Mouse (Mus musculus): Measurements from ENCODE around the gene Kif11. TPM values are rescaled to one million over a fixed set of nuclear protein-coding genes. Genes with fewer than 3 reads are reported as not detected.

Kif11 gene
- polyA plus RNA-seq, 1 experiment from 2014 or later = 39.5 TPM

DNA sequence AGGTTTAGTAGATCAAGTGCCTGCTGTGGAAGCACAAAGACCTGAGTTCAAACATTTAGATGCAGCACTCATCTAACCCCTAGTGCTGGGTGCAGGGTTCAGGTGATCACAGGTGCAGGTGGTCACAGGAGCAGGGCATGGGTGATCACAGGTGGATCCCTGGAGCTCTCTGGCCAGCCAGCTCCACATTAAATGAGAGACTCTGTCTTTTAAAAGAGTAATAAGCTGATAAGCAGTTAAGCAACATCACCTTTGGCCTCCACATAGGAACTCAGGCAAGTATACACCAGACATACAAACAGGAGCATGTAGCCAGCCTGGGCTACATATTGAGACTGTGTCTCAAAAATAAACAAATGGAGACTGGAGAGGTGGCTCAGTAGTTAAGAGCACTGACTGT lies 27.3 kb upstream of the Kif11 start:
- H3K27me3 ChIP-seq (replicated peaks) = no peaks in the 10 kb centered on the region
- H3K9ac ChIP-seq = no peak overlapping the region
- peaks cover 8% of the 10 kb centered on the region; the same call in 1 of the 2 replicates for H3K9me3 ChIP-seq
- H3K4me3 ChIP-seq = no peak overlapping the region
- peak overlapping the region; percentile 80 for H3K27ac ChIP-seq (replicated peaks)
- H3K4me2 ChIP-seq = no peak overlapping the region
- ATAC-seq (ENCODE audit: extremely low read depth, insufficient number of reproducible peaks, low FRiP score, low TSS enrichment) = no peak
- H3K36me3 ChIP-seq = peaks cover 18% of the 10 kb centered on the region
- H3K4me1 ChIP-seq = peaks cover 34% of the 10 kb centered on the region

GRCm38 (mm10) chr19:37352756-37353155 lies 23.4 kb upstream of the Kif11 start:
- Histone ChIP-seq H3K9ac (no peak overlapping the region), H3K4me3 (no peak overlapping the region), H3K4me1 (peaks cover 15% of the 10 kb centered on the region), H3K27me3 (replicated peaks) (no peaks in the 10 kb centered on the region), H3K36me3 (peaks cover 18% of the 10 kb centered on the region), H3K4me2 (no peak overlapping the region), H3K9me3 (peaks cover 8% of the 10 kb centered on the region; the same call in 1 of the 2 replicates), H3K27ac (replicated peaks) (no peak overlapping the region)
- no peak for ATAC-seq (ENCODE audit: extremely low read depth, insufficient number of reproducible peaks, low FRiP score, low TSS enrichment)
- 86% methylated on average over 3 of the region's 3 CpGs for WGBS

DNA sequence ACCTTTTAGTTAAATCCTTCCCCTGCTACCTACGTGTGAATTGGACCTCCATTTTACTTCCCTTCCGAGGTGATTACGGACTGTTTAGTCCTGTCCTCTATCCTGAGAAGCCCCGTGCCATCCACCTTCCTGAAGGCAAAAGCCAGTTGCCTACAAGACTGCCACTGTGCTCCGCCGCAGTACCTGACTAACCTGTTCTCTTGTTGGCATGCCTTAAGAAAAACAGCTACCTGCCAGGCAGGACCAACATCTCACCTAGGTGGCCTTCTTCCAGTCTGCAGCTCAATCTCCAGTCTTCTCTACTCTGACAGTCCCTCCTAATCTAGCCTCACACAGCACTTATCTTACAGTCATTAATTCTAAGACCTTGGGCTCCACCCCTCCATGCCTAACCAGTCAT lies 22.9 kb upstream of the Kif11 start:
- Histone ChIP-seq H3K36me3 (peaks cover 18% of the 10 kb centered on the region), H3K4me2 (no peak overlapping the region), H3K27me3 (replicated peaks) (no peaks in the 10 kb centered on the region), H3K27ac (replicated peaks) (no peak overlapping the region), H3K9me3 (peaks cover 8% of the 10 kb centered on the region; the same call in 1 of the 2 replicates), H3K4me3 (no peak overlapping the region), H3K9ac (no peak overlapping the region), H3K4me1 (peaks cover 10% of the 10 kb centered on the region)
- no peak for ATAC-seq (ENCODE audit: extremely low read depth, insufficient number of reproducible peaks, low FRiP score, low TSS enrichment)
- 87% methylated on average over 6 of the region's 6 CpGs for WGBS

DNA sequence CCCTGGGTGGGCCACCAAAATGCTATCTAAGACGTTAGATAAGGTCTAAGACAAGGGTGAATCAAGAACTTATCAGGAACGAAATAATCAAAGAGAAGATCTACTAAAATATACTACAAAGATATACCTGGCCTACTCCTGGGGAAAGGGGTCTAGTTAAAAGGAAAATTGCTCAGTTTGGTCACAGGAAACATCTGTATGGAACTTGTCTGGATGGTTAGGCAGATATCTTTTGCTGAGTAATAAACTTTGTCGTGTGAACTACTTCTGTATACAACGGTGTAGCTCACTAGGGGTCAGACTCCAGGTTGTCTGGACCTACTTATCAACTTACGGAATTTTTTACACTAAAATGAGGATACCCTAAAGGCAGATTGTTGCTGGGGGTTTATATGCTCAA lies 16.2 kb upstream of the Kif11 start:
- Histone ChIP-seq H3K27me3 (replicated peaks) (no peaks in the 10 kb centered on the region), H3K9me3 (no peaks in the 10 kb centered on the region), H3K27ac (replicated peaks) (no peak overlapping the region), H3K4me3 (no peak overlapping the region), H3K36me3 (no peaks in the 10 kb centered on the region), H3K4me2 (no peak overlapping the region), H3K9ac (no peak overlapping the region), H3K4me1 (peaks cover 4% of the 10 kb centered on the region; the same call in 1 of the 2 replicates)
- 45% methylated on average over 5 of the region's 5 CpGs for WGBS
- ATAC-seq (ENCODE audit: extremely low read depth, insufficient number of reproducible peaks, low FRiP score, low TSS enrichment) = no peak

GRCm38 (mm10) chr19:37362545-37362944 lies 13.7 kb upstream of the Kif11 start:
- Histone ChIP-seq H3K4me3 (no peak overlapping the region), H3K4me2 (no peak overlapping the region), H3K27ac (replicated peaks) (no peak overlapping the region), H3K36me3 (no peaks in the 10 kb centered on the region), H3K4me1 (no peaks in the 10 kb centered on the region), H3K9ac (no peak overlapping the region), H3K27me3 (replicated peaks) (no peaks in the 10 kb centered on the region), H3K9me3 (no peaks in the 10 kb centered on the region)
- 29% methylated on average over 5 of the region's 5 CpGs for WGBS
- no peak for ATAC-seq (ENCODE audit: extremely low read depth, insufficient number of reproducible peaks, low FRiP score, low TSS enrichment)

- ATAC-seq (ENCODE audit: extremely low read depth, insufficient number of reproducible peaks, low FRiP score, low TSS enrichment) = no peak
- Histone ChIP-seq H3K9ac (no peak overlapping the region), H3K4me2 (no peak overlapping the region), H3K4me3 (no peak overlapping the region), H3K36me3 (no peaks in the 10 kb centered on the region), H3K9me3 (no peaks in the 10 kb centered on the region), H3K27ac (replicated peaks) (no peak overlapping the region), H3K27me3 (replicated peaks) (no peaks in the 10 kb centered on the region), H3K4me1 (no peaks in the 10 kb centered on the region)
- WGBS = 82% methylated on average over 11 of the region's 11 CpGs
These were observed 12.9 kb upstream of the Kif11 start for GRCm38 (mm10) chr19:37363128-37363939.

GRCm38 (mm10) chr19:37368990-37369389 lies 7.2 kb upstream of the Kif11 start:
- Histone ChIP-seq H3K36me3 (no peaks in the 10 kb centered on the region), H3K4me2 (no peak overlapping the region), H3K9ac (no peak overlapping the region), H3K9me3 (no peaks in the 10 kb centered on the region), H3K27ac (replicated peaks) (no peak overlapping the region), H3K4me1 (no peaks in the 10 kb centered on the region), H3K4me3 (no peak overlapping the region), H3K27me3 (replicated peaks) (no peaks in the 10 kb centered on the region)
- ATAC-seq (ENCODE audit: extremely low read depth, insufficient number of reproducible peaks, low FRiP score, low TSS enrichment) = no peak
- WGBS = 74% methylated on average over 1 of the region's 1 CpGs

DNA sequence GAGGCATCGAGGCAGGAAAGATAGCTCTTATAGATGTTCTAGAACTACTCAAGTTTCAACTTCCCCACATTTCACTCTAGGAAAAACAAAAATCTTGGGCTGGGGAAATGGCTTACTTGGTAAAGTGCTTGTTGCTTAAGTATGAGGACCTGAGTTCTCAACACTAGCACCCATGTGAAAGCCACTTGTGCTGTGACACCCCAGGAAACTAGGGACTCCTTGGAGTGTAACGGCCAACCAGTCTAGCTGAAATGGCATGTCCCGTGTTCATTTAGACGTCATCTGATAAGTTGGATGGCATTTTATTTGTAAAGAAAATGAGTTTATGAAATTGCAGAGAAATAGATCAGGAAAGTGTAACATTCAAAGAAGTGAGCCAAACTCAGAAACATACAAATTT lies 6.3 kb upstream of the Kif11 start:
- 80% methylated on average over 4 of the region's 4 CpGs for WGBS
- H3K4me1 ChIP-seq = peaks cover 1% of the 10 kb centered on the region
- no peak overlapping the region for H3K9ac ChIP-seq
- H3K4me2 ChIP-seq = no peak overlapping the region
- no peaks in the 10 kb centered on the region for H3K9me3 ChIP-seq
- H3K36me3 ChIP-seq = no peaks in the 10 kb centered on the region
- ATAC-seq (ENCODE audit: extremely low read depth, insufficient number of reproducible peaks, low FRiP score, low TSS enrichment) = no peak
- H3K4me3 ChIP-seq = no peak overlapping the region
- H3K27ac ChIP-seq (replicated peaks) = no peak overlapping the region
- H3K27me3 ChIP-seq (replicated peaks) = no peaks in the 10 kb centered on the region

DNA sequence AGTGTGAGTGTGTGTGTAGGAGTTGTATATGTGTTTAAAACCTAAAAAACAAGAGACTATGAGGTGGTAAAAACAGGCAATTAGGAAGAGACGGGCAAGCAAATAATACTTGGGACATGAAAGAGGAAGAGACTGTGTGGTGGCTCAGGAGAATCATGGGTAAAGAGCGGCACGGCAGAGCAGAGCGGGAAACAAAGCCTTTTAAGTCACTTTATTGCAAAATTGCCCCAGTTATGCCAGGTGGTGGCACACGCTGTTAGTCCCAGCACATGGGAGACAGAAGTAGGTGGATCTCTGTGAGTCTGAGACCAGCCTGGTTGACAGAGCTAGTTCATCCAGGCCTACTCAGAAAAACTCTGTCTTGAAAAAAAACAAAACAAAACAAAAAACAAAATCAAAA lies 5.8 kb upstream of the Kif11 start:
- H3K9me3 ChIP-seq = no peaks in the 10 kb centered on the region
- H3K4me1 ChIP-seq = peaks cover 5% of the 10 kb centered on the region
- no peaks in the 10 kb centered on the region for H3K27me3 ChIP-seq (replicated peaks)
- no peak overlapping the region for H3K4me2 ChIP-seq
- no peak overlapping the region for H3K27ac ChIP-seq (replicated peaks)
- H3K9ac ChIP-seq = no peak overlapping the region
- no peak for ATAC-seq (ENCODE audit: extremely low read depth, insufficient number of reproducible peaks, low FRiP score, low TSS enrichment)
- no peak overlapping the region for H3K4me3 ChIP-seq
- H3K36me3 ChIP-seq = no peaks in the 10 kb centered on the region
- 82% methylated on average over 5 of the region's 5 CpGs for WGBS

GRCm38 (mm10) chr19:37374941-37375754 lies 1.1 kb upstream of the Kif11 start:
- Histone ChIP-seq H3K4me1 (peaks cover 37% of the 10 kb centered on the region), H3K27ac (replicated peaks) (peak overlapping the region; percentile 99)
- WGBS = 19% methylated on average over 7 of the region's 7 CpGs

DNA sequence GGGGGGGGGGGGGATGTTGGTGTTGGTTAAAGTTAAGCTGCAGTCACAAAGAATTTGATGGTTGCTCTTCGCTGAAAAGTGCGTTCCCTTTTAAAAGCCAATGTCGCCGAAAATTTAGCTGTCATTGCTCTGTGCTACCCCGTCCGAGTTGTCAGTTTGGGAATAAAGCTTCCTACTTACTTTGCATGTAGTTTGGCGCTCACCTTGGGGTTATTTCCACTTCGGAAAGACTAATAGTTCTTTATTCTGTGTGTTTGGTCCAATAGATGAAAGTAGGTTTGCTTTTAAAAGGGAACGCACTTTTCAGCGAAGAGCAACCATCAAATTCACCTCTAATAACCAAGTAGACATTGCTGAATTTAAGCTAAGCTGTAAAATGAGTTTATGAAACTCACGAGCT lies 638 bp downstream of the Kif11 start:
- no peaks in the 10 kb centered on the region for H3K9me3 ChIP-seq
- H3K36me3 ChIP-seq = peaks cover 3% of the 10 kb centered on the region; the same call in 1 of the 2 replicates
- H3K4me2 ChIP-seq = peak overlapping the region; percentile 76
- peaks cover 46% of the 10 kb centered on the region for H3K4me1 ChIP-seq
- no peaks in the 10 kb centered on the region for H3K27me3 ChIP-seq (replicated peaks)
- under 1% methylated on average over 11 of the region's 11 CpGs for WGBS
- H3K27ac ChIP-seq (replicated peaks) = peak overlapping the region; percentile 99
- H3K9ac ChIP-seq = peak overlapping the region; percentile 87
- ATAC-seq (ENCODE audit: extremely low read depth, insufficient number of reproducible peaks, low FRiP score, low TSS enrichment) = no peak
- peak overlapping the region; percentile 95 for H3K4me3 ChIP-seq

More at GRCm38 (mm10) chr19:37374941-37375754, 1.1 kb upstream of the Kif11 start:
- Histone ChIP-seq H3K9ac (peak overlapping the region; percentile 87), H3K4me3 (peak overlapping the region; percentile 95), H3K36me3 (peaks cover 3% of the 10 kb centered on the region; the same call in 1 of the 2 replicates), H3K27me3 (replicated peaks) (no peaks in the 10 kb centered on the region), H3K9me3 (no peaks in the 10 kb centered on the region), H3K4me2 (peak overlapping the region; percentile 76)
- ATAC-seq (ENCODE audit: extremely low read depth, insufficient number of reproducible peaks, low FRiP score, low TSS enrichment) = no peak

All from heart, embryonic 13.5 days (tissue).